Mouse (Mus musculus): ENCODE measurements around the gene Zfp992.
"Not testable (repeated sequence)": the region's sequence is repeated elsewhere in the genome, so short reads cannot be mapped to it uniquely, and the experiment has no call there.

- TF ChIP-seq CTCF (IDR thresholded peaks at IDR 0.05; ENCODE audit: control insufficient read depth, insufficient read depth, insufficient read length); MYOD1 (IDR thresholded peaks at IDR 0.05; ENCODE audit: control insufficient read depth, insufficient read length, low read depth); MYOG (IDR thresholded peaks at IDR 0.05; ENCODE audit: control insufficient read depth, extremely low read depth, insufficient read length); USF1 (IDR thresholded peaks at IDR 0.05; ENCODE audit: low read depth): not testable (repeated sequence)
Observed at GRCm38 (mm10) chr4:146459822-146460221, 11.0 kb downstream of the Zfp992 start.
